Mouse (Mus musculus): ENCODE results near the gene Dlx6.

Dlx6 gene

GRCm38 (mm10) chr6:6875676-6876075 lies 12.5 kb downstream of the Dlx6 start:
- in situ Hi-C loops (cut with MboI; ENCODE audit: unreplicated experiment in 2 of 2), result no loop called here

- in situ Hi-C loops (cut with MboI; ENCODE audit: unreplicated experiment in 2 of 2), result no loop called here
Observed at GRCm38 (mm10) chr6:6876231-6876630, 13.1 kb downstream of the Dlx6 start.

GRCm38 (mm10) chr6:6876731-6877130 lies 13.6 kb downstream of the Dlx6 start:
- in situ Hi-C loops (cut with MboI; ENCODE audit: unreplicated experiment in 2 of 2), result no loop called here

GRCm38 (mm10) chr6:6877346-6877910 lies 14.3 kb downstream of the Dlx6 start:
- in situ Hi-C loops (cut with MboI; ENCODE audit: unreplicated experiment in 2 of 2), result no loop called here

GRCm38 (mm10) chr6:6877981-6878840 lies 15.1 kb downstream of the Dlx6 start:
- in situ Hi-C loops (cut with MboI; ENCODE audit: unreplicated experiment in 2 of 2), result no loop called here

GRCm38 (mm10) chr6:6878841-6879291 lies 15.7 kb downstream of the Dlx6 start:
- in situ Hi-C loops (cut with MboI; ENCODE audit: unreplicated experiment in 2 of 2), result no loop called here

GRCm38 (mm10) chr6:6879371-6880325 lies 16.5 kb downstream of the Dlx6 start:
- in situ Hi-C loops (cut with MboI; ENCODE audit: unreplicated experiment in 2 of 2), result loop anchor here (5.0 to 10.0 kb wide), 3 partner anchors 587 to 1025 kb away; no protein-coding TSS in a partner anchor

- in situ Hi-C loops (cut with MboI; ENCODE audit: unreplicated experiment in 2 of 2), result loop anchor here (5.0 to 10.0 kb wide), 3 partner anchors 588 to 1026 kb away; no protein-coding TSS in a partner anchor
Observed at GRCm38 (mm10) chr6:6880361-6881114, 17.4 kb downstream of the Dlx6 start.

- in situ Hi-C loops (cut with MboI; ENCODE audit: unreplicated experiment in 2 of 2), result loop anchor here (5.0 to 10.0 kb wide), 3 partner anchors 589 to 1026 kb away; no protein-coding TSS in a partner anchor
Observed at GRCm38 (mm10) chr6:6881115-6881637, 18.0 kb downstream of the Dlx6 start.

GRCm38 (mm10) chr6:6881638-6882190 lies 18.6 kb downstream of the Dlx6 start, which contains the start of gene Dlx5:
TSS of gene Dlx5 (minus strand) at chr6:6882085.
- in situ Hi-C loops (cut with MboI; ENCODE audit: unreplicated experiment in 2 of 2), result loop anchor here (5.0 to 10.0 kb wide), 3 partner anchors 589 to 1027 kb away; no protein-coding TSS in a partner anchor

- in situ Hi-C loops (cut with MboI; ENCODE audit: unreplicated experiment in 2 of 2), result loop anchor here (5.0 to 10.0 kb wide), 3 partner anchors 590 to 1028 kb away; no protein-coding TSS in a partner anchor
Observed at GRCm38 (mm10) chr6:6882266-6882797, 19.2 kb downstream of the Dlx6 start.

- in situ Hi-C loops (cut with MboI; ENCODE audit: unreplicated experiment in 2 of 2), result loop anchor here (5.0 to 10.0 kb wide), 3 partner anchors 593 to 1030 kb away; no protein-coding TSS in a partner anchor
Observed at GRCm38 (mm10) chr6:6884897-6885296, 21.8 kb downstream of the Dlx6 start.

- in situ Hi-C loops (cut with MboI; ENCODE audit: unreplicated experiment in 2 of 2), result loop anchor here in 1 of 2 experiments (10.0 kb wide), 1 partner anchor 1031 kb away; no protein-coding TSS in a partner anchor
Observed at GRCm38 (mm10) chr6:6886225-6886624, 23.1 kb downstream of the Dlx6 start.

- in situ Hi-C loops (cut with MboI; ENCODE audit: unreplicated experiment in 2 of 2), result no loop called here
Observed at GRCm38 (mm10) chr6:6890047-6890446, 26.9 kb downstream of the Dlx6 start.

- in situ Hi-C loops (cut with MboI; ENCODE audit: unreplicated experiment in 2 of 2), result loop anchor here in 1 of 2 experiments (25.0 kb wide), 1 partner anchor 1272 kb away; no protein-coding TSS in a partner anchor
Observed at GRCm38 (mm10) chr6:6909586-6909985, 46.5 kb downstream of the Dlx6 start.

GRCm38 (mm10) chr6:6914304-6914703 lies 51.2 kb downstream of the Dlx6 start:
- in situ Hi-C loops (cut with MboI; ENCODE audit: unreplicated experiment in 2 of 2), result loop anchor here (10.0 to 25.0 kb wide), 2 partner anchors 1270 to 1277 kb away; no protein-coding TSS in a partner anchor

GRCm38 (mm10) chr6:6914849-6915525 lies 51.9 kb downstream of the Dlx6 start:
- in situ Hi-C loops (cut with MboI; ENCODE audit: unreplicated experiment in 2 of 2), result loop anchor here (10.0 to 25.0 kb wide), 2 partner anchors 1270 to 1278 kb away; no protein-coding TSS in a partner anchor

- in situ Hi-C loops (cut with MboI; ENCODE audit: unreplicated experiment in 2 of 2), result loop anchor here (10.0 to 25.0 kb wide), 2 partner anchors 1271 to 1278 kb away; no protein-coding TSS in a partner anchor
Observed at GRCm38 (mm10) chr6:6915526-6915915, 52.4 kb downstream of the Dlx6 start.

Measured in v-Abl transformed pro-B cells (cell line).